Mouse (Mus musculus) gastrocnemius, postnatal 4 days (tissue): Measurements from ENCODE around the gene Nexn. TPM values are rescaled to one million over a fixed set of nuclear protein-coding genes. Genes with fewer than 3 reads are reported as not detected.
A peak's percentile ranks its signal among the peaks of the same experiment; 100 is the strongest.

Source experiments
- DNase-seq, 2 experiments: peaks; one replicate each; pipeline ENCODE4 v3.0.0; 2021 to 2022; ENCODE audit warnings: low spot score in 2 of 2, mixed read lengths in 2 of 2
- total RNA-seq, 2 experiments: library from RNA; stranded (reverse); gene quantifications; 2 replicates each; pipeline ENCODE4 v1.2.3; 2021

The Nexn gene
- total RNA-seq, 2 experiments from 2014 or later, result 201 to 279 TPM

DNA sequence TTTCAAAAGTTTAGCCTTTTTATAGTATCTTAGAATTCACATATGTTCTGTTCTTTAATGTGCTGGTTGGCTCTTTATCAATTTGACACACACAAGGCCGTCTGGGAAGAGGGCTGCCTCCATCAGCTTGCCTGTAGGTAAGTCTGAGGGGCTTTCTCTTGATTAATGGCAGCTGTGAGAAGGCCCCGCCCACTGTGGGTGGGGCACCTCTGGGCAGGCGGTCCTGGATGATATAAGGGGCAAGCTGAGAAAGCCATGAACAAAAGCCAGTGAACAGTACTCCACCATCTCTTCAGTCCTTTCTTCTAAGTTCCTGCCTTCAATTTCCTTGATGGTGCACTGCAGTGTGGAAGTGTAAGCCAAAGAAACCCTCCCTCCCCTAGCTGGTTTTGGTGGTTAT is 16.0 kb upstream of the Nexn start:
- DNase-seq, result no peak

DNA sequence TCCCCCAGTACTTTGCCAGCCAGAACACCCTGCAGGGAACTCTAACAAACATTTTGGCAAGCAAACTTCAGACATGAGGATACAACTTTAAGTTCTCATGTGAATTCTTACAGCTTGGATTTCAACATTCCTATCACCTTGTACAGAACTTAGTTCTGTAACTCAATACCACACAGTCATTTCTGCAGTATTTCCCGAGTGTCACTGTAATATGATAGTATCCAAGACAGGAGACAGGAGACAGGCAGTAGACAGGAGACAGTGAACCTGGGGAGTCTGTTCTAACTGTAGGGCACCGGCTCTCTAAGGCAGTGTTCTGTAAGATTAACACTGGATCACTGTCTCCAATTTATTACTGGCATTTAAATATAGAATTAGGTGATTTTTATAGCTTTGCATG is 12.3 kb upstream of the Nexn start:
- no peak for DNase-seq

- DNase-seq, result no peak
Observed at GRCm38 (mm10) chr3:152277912-152278311, 11.8 kb upstream of the Nexn start.

GRCm38 (mm10) chr3:152276935-152277334 is 10.8 kb upstream of the Nexn start:
- no peak for DNase-seq

DNA sequence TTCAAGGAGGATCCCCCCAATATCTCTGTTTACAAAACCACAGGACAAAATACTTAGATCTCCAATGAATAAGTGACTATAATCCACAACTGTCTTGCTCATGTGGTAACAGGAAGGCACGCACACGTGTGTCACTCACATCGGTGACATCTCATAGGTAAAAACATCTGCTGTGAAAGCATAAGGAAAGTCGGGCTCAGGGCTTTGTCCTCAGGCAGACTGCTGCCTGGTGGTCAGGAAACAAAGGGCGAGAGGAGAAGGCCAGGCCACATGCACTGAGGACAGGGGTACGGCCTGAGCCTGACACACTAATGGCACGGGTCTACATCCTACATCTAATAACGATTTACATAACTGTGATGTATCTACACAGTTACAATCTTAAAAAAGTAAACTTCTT is 8.9 kb upstream of the Nexn start:
- no peak for DNase-seq

GRCm38 (mm10) chr3:152272974-152273685 is 7.0 kb upstream of the Nexn start:
- no peak for DNase-seq

GRCm38 (mm10) chr3:152271876-152272275 is 5.7 kb upstream of the Nexn start:
- no peak for DNase-seq

DNA sequence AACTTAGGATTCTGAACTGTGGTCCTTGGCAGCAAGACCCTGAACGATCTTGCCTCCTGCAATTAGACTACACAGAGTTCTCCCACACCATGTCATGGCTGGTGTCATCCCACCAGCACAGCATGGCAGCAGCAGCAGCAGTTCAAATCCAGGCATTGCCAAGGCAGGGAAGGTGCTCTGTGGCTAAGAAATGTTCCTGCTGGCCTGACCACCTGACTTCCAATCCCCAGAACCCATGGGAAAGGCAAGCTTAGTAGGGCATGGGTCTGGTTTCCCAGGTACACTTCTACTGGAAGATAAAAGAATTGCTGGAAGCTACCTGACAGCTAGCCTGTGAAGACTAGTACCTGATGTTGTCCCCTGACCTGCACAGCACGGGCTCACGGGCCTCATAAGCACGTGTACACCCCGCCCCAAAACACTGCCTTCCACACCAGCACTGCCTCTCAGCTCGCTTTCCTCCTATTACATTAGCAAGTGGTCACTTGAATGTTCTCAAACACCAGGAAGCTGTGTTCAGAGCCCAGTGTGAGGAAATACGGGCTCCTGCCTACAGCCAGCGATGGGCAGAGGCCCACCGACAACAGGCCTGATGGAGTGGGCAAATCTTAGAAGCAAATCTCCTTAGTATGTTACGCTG is 5.0 kb upstream of the Nexn start:
- DNase-seq, result no peak

DNA sequence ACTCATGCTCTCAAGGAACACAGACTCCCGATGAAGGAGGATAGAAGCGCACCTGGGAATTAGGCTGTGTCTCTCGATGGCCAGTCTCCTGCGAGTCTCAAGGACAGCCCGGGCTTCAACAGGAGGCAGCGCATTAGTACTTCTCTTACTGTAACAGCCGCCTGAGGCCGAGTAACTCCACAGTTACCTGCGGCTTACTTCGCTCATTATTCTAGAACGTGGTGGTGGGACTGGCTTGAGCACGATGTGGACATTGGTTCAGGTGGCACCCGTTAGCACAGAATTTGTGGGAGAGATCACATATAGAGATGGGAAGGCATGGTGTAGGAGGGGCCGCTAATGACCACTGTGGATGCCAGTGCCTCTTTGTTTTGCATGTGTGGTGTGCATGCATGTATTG is 1.9 kb upstream of the Nexn start:
- no peak for DNase-seq

DNA sequence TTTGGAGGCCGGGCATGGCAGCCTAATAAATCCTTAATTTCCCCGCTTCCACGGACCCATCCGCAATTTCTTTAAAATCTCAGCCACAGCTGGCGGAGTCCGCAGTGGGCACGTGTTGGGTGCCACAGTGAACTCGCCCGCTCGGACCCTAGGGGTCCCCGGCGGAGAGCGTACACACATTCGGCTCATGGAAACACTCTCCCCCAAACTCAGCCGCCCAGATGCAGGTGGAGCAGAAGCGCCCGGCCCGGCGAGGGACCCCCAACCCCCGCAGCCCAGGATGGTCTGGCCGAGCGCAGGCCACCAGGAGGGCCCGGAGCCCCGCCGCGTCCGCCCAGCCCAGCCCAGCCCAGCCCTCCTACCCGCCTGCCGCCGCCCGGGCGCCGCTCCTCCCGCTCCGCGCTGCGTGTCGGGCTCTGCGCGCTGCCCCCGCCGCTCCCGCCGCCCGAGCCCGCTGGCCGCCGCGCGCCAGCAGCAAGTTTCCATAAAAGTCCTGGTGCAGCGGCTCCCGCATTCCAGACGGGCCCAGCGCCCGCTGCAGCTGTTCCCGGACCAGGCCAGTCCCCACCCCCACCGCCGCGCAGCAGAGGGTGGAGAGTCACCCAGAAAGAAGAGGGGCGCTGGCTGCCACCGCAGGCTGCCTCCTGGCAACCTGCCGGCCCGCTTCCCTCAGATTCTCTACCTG is 657 bp downstream of the Nexn start:
- peak; percentile 78 to 87 for DNase-seq

GRCm38 (mm10) chr3:152264830-152265229 is 1.3 kb downstream of the Nexn start:
- no peak for DNase-seq

DNA sequence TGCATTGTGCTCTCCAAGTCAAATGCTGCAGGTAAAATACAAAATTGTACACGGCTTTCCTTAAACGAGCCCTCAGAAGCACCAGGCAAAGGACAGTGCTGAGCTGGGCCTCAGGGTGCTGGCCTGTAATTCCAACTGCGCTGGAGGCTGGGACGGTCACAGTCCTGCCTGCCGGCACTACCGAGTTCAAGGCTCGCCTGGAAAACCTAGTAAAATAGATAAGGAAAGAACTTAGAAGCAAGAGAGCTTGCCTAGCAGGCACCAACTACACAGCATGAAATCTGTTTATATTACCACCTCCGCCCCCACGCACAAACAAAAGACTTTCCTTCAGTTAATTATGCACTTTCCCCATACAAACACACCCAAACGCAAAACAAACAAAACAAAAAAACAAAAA is 1.8 kb downstream of the Nexn start:
- no peak for DNase-seq

- no peak for DNase-seq
Observed at GRCm38 (mm10) chr3:152261948-152262347, 4.2 kb downstream of the Nexn start.

DNA sequence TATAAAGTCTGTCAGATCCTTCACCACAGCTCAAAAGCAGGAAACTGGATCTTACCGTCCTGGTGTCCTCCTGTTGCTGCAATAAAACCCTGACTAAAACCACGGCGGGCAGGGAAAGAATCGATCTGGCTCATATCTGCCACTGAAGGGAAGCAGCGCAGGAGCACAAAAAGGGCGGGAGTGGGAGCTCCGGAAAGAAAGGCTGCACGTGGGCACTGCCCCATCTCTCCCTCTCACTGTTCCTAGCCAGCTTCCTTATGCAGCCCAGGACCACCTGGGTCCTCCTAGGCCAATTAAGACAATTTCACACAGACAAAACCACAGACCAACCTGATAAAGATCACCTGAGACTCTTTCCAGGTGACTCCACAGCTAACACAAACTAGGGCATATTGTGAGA is 4.7 kb downstream of the Nexn start:
- no peak for DNase-seq

DNA sequence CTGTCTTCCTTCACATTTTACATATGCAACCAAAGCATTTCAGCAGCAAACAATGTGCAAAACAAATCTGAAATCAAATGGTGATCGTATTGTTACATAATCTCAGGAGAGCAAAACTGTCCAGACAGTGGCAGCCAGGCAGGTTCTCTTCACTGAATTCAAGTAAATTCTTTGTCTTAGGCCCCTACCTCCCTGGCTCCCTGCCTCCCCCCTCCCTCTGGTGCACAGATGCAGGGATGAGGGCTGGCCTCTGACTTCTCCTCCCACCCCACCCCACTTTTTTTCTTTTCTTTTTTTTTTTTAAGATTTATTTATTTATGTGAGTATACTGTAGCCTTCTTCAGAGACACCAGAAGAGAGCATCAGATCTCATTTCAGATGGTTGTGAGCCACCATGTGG is 5.8 kb downstream of the Nexn start:
- no peak for DNase-seq

DNA sequence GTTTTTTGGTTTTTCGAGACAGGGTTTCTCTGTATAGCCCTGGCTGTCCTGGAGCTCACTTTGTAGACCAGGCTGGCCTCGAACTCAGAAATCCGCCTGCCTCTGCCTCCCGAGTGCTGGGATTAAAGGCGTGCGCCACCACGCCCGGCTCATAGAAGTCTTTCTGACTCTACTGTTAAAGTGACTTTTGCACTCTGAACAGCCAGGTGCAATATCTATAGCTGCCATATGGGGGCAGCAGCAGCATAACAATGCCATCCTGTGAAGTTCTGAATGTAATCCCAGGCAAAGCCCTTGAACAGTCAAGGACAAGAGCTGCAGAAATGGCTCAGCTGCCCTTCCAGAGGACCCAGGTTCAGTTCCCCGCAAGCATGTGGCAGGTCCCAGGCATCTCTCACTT is 6.7 kb downstream of the Nexn start:
- DNase-seq, result peak; percentile 56 to 75

GRCm38 (mm10) chr3:152257528-152257927 is 8.6 kb downstream of the Nexn start:
- no peak for DNase-seq

DNA sequence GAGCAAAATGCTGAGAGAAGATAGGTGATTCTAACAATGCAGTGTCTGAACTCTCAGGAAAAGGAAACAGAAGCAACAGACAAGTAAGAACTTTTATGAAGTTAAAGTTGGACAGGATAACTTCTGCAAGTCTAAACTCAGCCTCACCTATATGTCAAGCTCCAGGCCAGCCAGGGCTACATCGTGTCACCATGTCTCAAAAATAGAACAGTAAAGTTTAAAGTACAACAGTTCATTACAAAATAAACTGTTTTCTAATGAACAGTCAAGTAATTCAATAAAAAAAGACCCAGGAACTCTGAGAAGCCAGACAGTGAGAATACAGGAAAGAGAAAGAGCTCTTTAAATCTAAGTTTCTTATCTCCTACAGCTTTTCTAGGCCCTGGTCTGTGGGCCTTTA is 15.7 kb downstream of the Nexn start:
- DNase-seq, result no peak

GRCm38 (mm10) chr3:152247708-152248107 is 18.4 kb downstream of the Nexn start:
- no peak for DNase-seq

- DNase-seq, result no peak
Observed at GRCm38 (mm10) chr3:152245273-152245910, 20.8 kb downstream of the Nexn start.

DNA sequence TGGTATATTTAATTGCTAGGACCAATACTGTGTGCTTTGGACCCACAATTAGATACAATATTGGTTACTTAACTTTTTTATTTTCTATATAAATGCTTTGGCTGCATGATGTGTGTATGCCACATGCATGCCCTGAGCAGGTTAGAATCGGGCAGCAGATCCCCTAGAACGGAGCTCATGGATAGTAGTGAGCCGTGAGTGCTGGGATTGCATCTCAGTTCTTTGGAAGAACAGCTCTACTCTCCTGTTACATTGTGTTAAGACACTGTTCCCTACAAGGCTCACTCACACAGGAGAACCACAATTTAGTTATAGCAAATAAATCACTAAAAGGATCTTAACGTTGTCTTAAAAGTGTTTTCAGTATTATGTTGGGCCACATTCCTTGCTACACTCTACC is 22.8 kb downstream of the Nexn start:
- DNase-seq, result no peak

- DNase-seq, result no peak
Observed at GRCm38 (mm10) chr3:152241098-152241497, 25.1 kb downstream of the Nexn start.
